Mouse (Mus musculus) heart, postnatal 0 days (tissue): Measurements from ENCODE around the gene Rex1bd.

ENCODE experiments used
- CTCF ChIP-seq: IDR thresholded peaks from 2 replicates; pipeline ENCODE4 v1.5.1; 2016; ENCODE audit warnings: antibody characterized with exemption, control low read depth, low read depth
- EP300 ChIP-seq: IDR thresholded peaks from 2 replicates; pipeline ENCODE4 v1.6.1; 2016; ENCODE audit warnings: antibody characterized with exemption, low read depth

GRCm38 (mm10) chr8:70495001-70495770 is 11.4 kb downstream of the Rex1bd start:
- TF ChIP-seq CTCF (no peak), EP300 (no peak)
